ENCODE assay signal across 9 mouse cellular contexts in genomic region chr1:138243947-138244346, GRCm38 (mm10). TPM values are rescaled to one million over a fixed set of nuclear protein-coding genes. Genes with fewer than 3 reads are reported as not detected.
A peak's percentile ranks its signal among the peaks of the same experiment; 100 is the strongest.
DNase-seq lines count a peak whose midpoint lies in the region; ATAC-seq lines count a peak whose summit lies in the region.
"Had no signal": no experiment of that assay in that cellular context is flagged by ENCODE, and none has a peak within 500 bp of the region (broad histone marks: within the 10 kb centered on the region; RNA-seq: fewer than 3 reads in every experiment).

No protein-coding gene starts in this region.

- H3K4me2 ChIP-seq in forebrain, embryonic 13.5 days = no peak overlapping the region

- no peaks in the 10 kb centered on the region for H3K9me3 ChIP-seq in forebrain, embryonic 13.5 days (replicated peaks)
- H3K9me3 ChIP-seq in forebrain, embryonic 10.5 days = no peaks in the 10 kb centered on the region

- H3K27ac ChIP-seq in forebrain, embryonic 13.5 days = no peak overlapping the region
- H3K27ac ChIP-seq in forebrain, embryonic 10.5 days = no peak overlapping the region

- peak; percentile 19; the same call in 1 of the 2 replicates for ATAC-seq in forebrain, embryonic 13.5 days
- peak; percentile 22 to 48; a peak in 1 of 4 replicates for ATAC-seq in hematopoietic stem cell, adult 5-6 weeks (replicated peaks in 1 of 2; ENCODE audit: insufficient read depth in 1 of 2, low FRiP score in 2 of 2, low TSS enrichment in 1 of 2, low read depth in 1 of 2, poor library complexity in 2 of 2, severe bottlenecking in 2 of 2)

- no peak overlapping the region for H3K4me3 ChIP-seq in forebrain, embryonic 13.5 days
- H3K4me3 ChIP-seq in forebrain, embryonic 10.5 days = no peak overlapping the region

- WGBS in forebrain, embryonic 13.5 days = 68% methylated on average over 5 of the region's 5 CpGs
- WGBS in forebrain, embryonic 10.5 days = 85% methylated on average over 5 of the region's 5 CpGs

- H3K4me1 ChIP-seq in forebrain, embryonic 13.5 days = no peaks in the 10 kb centered on the region
- H3K4me1 ChIP-seq in forebrain, embryonic 10.5 days = peaks cover 4% of the 10 kb centered on the region; the same call in 1 of the 2 replicates

- H3K27me3 ChIP-seq in forebrain, embryonic 13.5 days = no peaks in the 10 kb centered on the region
- H3K27me3 ChIP-seq in forebrain, embryonic 10.5 days (ENCODE audit: poor library complexity, severe bottlenecking) = no peaks in the 10 kb centered on the region
- no peaks in the 10 kb centered on the region for H3K27me3 ChIP-seq in splenic B cell, adult 2 months (ENCODE audit: control insufficient read depth, insufficient read depth, low read length, poor library complexity, severe bottlenecking)

- DNase-seq in forebrain, embryonic 10.5 days (ENCODE audit: extremely low spot score, low spot score) = no peak
- peak; percentile 3 for DNase-seq in right cerebral cortex, postnatal 4 days
- DNase-seq in right cerebral cortex, postnatal 14 days = no peak
- DNase-seq in splenic B cell, adult 2 months (ENCODE audit: low read depth, low spot score) = peak; percentile 64
- DNase-seq in thymus, postnatal 36 days = no peak
- DNase-seq in spleen, postnatal 4 days (ENCODE audit: low spot score in 2 of 2) = no peak
- DNase-seq: cerebellum, adult 11 months had no signal

- H3K9ac ChIP-seq in forebrain, embryonic 13.5 days = no peak overlapping the region

- no peaks in the 10 kb centered on the region for H3K36me3 ChIP-seq in forebrain, embryonic 13.5 days (ENCODE audit: poor library complexity, severe bottlenecking)
- H3K36me3 ChIP-seq in forebrain, embryonic 10.5 days (replicated peaks) = no peaks in the 10 kb centered on the region
- H3K36me3 ChIP-seq in splenic B cell, adult 2 months (ENCODE audit: control insufficient read depth, insufficient read depth, low read length, poor library complexity, severe bottlenecking) = no peaks in the 10 kb centered on the region

RNA-seq across cellular contexts. Expression of gene Atp6v1g3, which starts 29.6 kb away (rescaled TPM):
- polyA plus RNA-seq in forebrain, embryonic 13.5 days (2015; fragmentation: Nextera tagmentation; extraction: Ambion mirVana) = not detected in 2 replicates
- polyA plus RNA-seq in forebrain, embryonic 10.5 days (2016; fragmentation: Nextera tagmentation; extraction: Ambion mirVana) = not detected in 2 replicates
- total RNA-seq in hematopoietic stem cell, adult 5-6 weeks (2017) = not detected in 2 replicates

Comparison
In these comparisons a context has a peak if more than half of its experiments do, and no peak if none do; other contexts are left out.
1. DNase-seq: peak in right cerebral cortex, postnatal 4 days (single experiment) and splenic B cell, adult 2 months (single experiment); none in forebrain, embryonic 10.5 days (single experiment), right cerebral cortex, postnatal 14 days (single experiment), thymus, postnatal 36 days (0 of 2) and spleen, postnatal 4 days (0 of 2).